Mouse (Mus musculus): Measurements from ENCODE around the gene Dusp5.
"Not testable (repeated sequence)": the region's sequence is repeated elsewhere in the genome, so short reads cannot be mapped to it uniquely, and the experiment has no call there.

Dusp5 gene

DNA sequence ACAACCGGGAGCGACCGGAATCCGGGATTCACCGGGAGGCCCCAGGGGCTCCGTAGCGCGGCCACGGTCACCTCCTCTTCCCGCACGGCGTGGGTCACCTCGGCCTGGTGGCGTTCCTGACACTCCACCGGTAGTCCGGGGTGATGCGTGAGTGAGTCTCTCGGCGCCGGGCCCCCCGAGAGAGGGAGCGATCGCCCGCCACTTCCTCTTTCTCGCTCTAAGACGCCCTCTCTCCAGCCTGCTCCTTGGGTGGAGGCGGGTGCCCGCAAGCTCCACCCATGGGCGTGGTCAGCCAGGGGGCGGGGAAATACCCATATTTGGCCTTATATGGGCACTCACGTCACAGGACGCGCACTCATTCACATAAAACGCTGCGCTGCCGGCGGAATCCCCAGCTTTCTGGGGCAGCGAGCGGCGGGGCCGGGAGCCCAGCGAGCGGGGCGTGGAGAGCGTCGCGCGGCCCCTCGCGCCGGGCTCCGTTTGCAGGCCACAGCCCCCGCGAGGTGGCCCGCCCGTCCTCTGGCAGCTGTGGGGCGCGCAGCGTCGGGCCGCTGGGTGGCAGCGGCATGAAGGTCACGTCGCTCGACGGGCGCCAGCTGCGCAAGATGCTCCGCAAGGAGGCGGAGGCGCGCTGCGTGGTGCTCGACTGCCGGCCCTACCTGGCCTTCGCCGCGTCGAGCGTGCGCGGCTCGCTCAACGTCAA lies at the start of gene Dusp5:
Dusp5 (plus strand) TSS at position 358 of the 703 bp plus-strand sequence.
- DNase-seq = peak; percentile 99

DNA sequence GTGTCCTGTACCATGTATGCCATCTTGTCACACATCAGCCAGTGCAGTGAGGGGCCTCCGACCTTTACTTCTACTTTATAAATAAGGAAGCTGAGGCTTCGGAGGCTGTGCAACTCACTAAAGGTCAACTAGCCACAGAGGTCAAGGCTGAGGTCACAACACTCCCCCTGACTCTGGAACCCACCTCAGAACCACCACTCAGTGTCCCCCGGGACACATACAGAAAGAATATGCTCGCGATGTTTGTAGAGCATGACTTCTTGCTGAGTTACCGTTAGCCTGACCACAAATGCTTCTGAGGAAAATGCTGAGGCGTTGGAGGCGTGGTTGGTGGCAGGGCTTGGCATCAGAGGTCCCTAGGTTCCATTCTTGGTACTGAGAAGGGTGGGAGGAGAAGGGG lies 49.3 kb upstream of the Dusp5 start:
- DNase-seq = no peak

DNA sequence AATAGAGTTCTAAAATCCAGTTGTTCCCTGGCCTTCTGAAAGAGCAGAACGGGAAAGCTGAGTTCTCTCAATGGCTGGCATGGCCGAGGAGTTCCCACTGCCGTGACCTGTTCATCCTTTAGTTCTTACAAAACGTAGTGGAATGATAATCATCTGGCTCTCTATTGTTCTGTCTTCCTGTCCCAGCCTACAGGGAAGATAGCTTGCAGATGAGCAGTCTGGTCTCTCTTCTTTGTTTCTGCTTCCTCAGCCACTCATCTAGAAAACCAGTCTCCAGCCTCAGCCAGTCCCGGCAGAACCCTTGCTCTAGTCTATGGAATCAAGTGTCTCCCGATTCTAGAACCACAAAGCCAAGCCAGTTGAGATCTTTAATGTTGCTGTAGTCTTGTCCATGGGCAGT lies 46.8 kb upstream of the Dusp5 start:
- DNase-seq = no peak

- DNase-seq = no peak
Observed at GRCm38 (mm10) chr19:53482527-53482926, 46.4 kb upstream of the Dusp5 start.

DNA sequence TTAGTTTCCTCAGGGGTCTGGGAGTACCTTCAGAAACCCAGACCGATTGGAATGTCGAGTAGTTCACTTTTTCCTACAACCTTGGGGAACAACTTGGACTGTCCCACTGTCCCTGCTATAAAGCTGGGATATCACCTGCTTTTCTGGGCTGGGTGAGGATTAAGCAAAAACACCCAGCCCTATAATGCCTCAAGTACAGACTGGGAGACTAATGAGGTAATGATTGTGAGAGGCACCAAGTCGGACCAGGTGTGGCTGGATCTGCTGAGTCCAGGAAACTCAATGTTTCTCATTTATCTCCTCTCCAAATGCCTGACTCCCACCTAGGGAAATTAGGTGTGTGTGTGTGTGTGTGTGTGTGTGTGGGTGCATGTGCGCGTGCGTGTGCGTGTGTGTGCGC lies 44.9 kb upstream of the Dusp5 start:
- no peak for DNase-seq

GRCm38 (mm10) chr19:53484918-53485317 lies 44.0 kb upstream of the Dusp5 start:
- DNase-seq = no peak

DNA sequence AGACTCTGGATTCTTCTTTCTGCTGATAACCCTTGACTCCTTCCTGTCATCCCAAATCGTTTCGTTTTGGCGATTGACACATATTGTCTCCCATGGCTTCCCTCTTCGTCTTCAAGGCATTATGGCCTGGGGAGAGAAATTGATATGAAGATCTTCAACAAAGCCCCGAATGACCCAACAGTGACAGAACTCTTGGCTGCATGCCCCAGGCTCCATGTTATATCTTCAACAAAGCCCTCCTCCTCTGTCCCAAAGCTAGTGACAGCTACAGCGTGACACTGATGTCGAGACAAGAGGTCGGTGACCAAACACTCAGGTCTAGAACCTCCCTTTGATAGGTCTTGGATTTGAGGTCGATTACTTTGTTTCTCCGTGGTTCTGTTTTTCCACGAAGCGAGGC lies 39.7 kb upstream of the Dusp5 start:
- DNase-seq = no peak

DNA sequence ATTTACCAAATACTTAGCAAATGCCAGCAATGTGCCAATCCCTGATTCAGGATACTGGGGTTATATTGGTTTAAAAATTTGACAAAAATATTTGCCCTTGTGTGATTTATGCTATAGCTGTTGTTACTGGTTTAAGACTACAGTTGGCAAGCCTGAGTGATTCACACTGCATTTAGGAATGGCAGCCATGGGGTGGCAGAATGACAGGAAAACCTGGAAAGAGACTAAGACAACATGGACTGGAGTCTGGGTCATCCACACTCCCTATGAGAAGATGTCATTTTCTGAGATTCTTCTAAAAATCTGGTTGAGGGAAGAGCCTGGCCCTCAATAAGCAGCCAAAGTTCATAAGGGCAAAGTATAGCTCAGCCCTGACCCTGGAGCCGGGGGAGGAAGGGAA lies 39.0 kb upstream of the Dusp5 start:
- no peak for DNase-seq

- no peak for DNase-seq
Observed at GRCm38 (mm10) chr19:53490898-53491297, 38.0 kb upstream of the Dusp5 start.

GRCm38 (mm10) chr19:53492528-53492927 lies 36.4 kb upstream of the Dusp5 start:
- no peak for DNase-seq

GRCm38 (mm10) chr19:53493866-53494265 lies 35.0 kb upstream of the Dusp5 start:
- no peak for DNase-seq

GRCm38 (mm10) chr19:53497910-53498309 lies 31.0 kb upstream of the Dusp5 start:
- no peak for DNase-seq

GRCm38 (mm10) chr19:53499049-53499448 lies 29.9 kb upstream of the Dusp5 start:
- DNase-seq = no peak

- peak; percentile 22 to 46 for DNase-seq
Observed at GRCm38 (mm10) chr19:53499451-53499940, 29.4 kb upstream of the Dusp5 start.

DNA sequence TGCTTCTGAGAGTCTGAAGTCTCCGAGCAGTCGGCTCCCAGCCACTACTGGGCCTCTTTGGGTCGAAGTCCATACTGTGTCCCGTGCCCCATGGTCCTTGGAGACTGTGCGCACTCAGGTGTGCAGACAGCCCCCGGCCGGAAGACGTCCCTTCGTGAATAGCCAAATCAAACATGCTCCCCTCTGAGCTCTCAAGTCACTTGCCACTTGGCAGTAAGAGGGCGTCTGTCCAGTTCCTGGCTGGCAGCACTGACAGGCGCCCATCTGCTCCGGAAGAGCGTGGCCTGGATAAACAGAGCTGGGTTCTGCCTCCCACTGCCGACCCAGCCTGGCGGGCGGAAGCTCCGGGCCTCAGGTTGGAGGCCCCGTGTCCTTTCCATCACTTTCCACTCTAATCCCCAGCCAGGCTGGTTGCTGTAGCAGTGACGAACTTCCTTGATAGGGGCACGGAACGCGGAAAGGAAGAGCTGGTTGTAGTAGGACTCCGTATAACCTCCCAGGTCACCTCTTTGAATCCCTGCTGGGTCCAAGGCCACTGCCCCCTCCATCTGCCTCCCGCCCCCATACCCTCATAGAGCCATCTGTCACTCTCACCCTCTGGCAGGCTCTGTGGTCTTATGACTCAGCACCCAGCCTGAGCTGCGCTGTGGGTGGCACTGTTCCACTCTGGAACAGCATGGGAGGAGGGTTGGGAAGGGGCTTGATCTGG lies 28.5 kb upstream of the Dusp5 start:
- DNase-seq = peak; percentile 94 to 95

DNA sequence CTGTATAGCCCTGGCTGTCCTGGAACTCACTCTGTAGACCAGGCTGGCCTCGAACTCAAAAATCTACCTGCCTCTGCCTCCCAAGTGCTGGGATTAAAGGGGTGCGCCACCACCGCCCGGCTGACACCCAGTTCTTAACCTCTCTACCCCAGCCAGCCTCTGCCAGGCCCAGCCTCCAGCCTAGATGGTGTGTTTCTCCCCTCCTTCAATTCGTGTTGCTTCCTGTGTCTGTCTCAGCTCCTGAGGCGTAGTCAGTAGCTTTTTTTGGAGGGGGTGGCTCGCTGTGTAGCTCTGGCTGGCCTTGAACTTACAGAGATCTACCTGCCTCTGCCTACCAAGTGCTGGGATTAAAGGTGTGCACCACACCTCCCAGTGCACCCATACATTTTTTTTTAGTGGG lies 27.7 kb upstream of the Dusp5 start:
- DNase-seq = not testable (repeated sequence)

DNA sequence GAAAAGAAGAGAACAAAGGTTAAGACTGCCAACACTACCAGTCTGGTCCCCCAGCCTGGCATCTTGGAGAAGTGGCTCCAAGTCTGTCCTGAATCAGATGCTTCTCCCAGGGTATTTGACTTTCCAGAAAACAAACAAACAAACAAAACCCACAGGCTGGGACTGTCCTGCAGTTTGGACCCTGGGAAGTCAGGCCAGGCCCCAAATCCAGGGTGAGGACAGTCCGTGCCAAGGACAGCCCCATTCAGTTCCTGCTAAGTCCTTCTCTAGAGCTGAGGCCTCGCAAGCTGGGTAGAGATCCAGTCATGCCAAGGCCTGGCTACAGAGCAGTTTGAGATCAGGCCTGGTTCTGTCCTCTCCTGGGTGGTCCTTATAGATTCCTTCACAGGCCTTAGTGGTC lies 27.1 kb upstream of the Dusp5 start:
- DNase-seq = peak; percentile 31 to 39

GRCm38 (mm10) chr19:53502891-53503371 lies 26.0 kb upstream of the Dusp5 start:
- peak in 1 of 2 experiments; percentile 27 for DNase-seq

GRCm38 (mm10) chr19:53504181-53504580 lies 24.7 kb upstream of the Dusp5 start:
- no peak for DNase-seq

- DNase-seq = no peak
Observed at GRCm38 (mm10) chr19:53505728-53506127, 23.2 kb upstream of the Dusp5 start.

DNA sequence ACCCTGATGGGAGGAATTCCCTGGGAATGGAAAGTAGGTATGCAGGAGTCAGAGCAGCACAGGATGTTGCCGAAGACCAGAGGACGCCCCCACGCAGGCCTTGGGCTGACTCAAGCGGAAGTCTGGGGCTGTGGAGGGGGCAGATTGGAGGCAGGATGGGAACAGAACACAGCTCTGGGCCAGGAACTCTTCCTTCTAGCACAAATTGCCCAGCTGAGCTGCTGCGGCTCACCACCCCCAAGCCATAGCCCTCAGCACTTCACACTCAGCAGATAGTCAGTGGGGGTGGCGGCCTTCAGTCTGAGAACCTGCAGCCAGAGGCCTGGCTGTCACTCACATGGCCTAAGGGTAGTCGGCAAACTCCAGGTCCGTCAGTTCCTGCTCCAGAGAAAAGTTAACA lies 21.4 kb upstream of the Dusp5 start:
- DNase-seq = no peak

- no peak for DNase-seq
Observed at GRCm38 (mm10) chr19:53511244-53511934, 17.5 kb upstream of the Dusp5 start.

- DNase-seq = peak; percentile 75 to 78
Observed at GRCm38 (mm10) chr19:53517370-53518096, 11.4 kb upstream of the Dusp5 start.
